Mouse (Mus musculus) lung, adult 2 months (tissue): ENCODE measurements around the gene Mnx1.

Source experiments
- CTCF ChIP-seq: fragments of 200-500 bp; IDR thresholded peaks from 2 replicates; pipeline ENCODE4 v1.5.1; 2011; ENCODE audit warnings: mild to moderate bottlenecking, low read length, control low read depth; ENCODE audit not compliant: insufficient read depth
- POLR2A ChIP-seq: fragments of 200-500 bp; IDR thresholded peaks from 2 replicates; pipeline ENCODE4 v1.6.1; 2011; ENCODE audit warnings: low read depth, mild to moderate bottlenecking, control low read depth, low read length, borderline replicate concordance; ENCODE audit errors: extremely low read depth

GRCm38 (mm10) chr5:29478208-29479197, at the start of gene Mnx1:
- no peak for TF ChIP-seq CTCF
- TF ChIP-seq POLR2A = no peak
